Mouse (Mus musculus): ENCODE data around the gene Kcp. TPM values are rescaled to one million over a fixed set of nuclear protein-coding genes. Genes with fewer than 3 reads are reported as not detected.

Kcp gene
- polyA plus RNA-seq (2011; ENCODE audit: insufficient read depth, insufficient read length, low replicate concordance, missing spikeins), result not detected in 2 replicates

- TF ChIP-seq POLR2A (IDR thresholded peaks at IDR 0.05; ENCODE audit: borderline replicate concordance, control insufficient read depth, low read depth, low read length) (no peak), CTCF (IDR thresholded peaks at IDR 0.05; ENCODE audit: control insufficient read depth, insufficient read depth, low read length) (no peak)
- WGBS, result 4% methylated on average over 45 of the region's 47 CpGs
These were observed at the start of gene Kcp for GRCm38 (mm10) chr6:29507447-29508309. TSS of gene Kcp (minus strand) at chr6:29507952.

GRCm38 (mm10) chr6:29557112-29557511 lies 49.4 kb upstream of the Kcp start:
- TF ChIP-seq POLR2A (IDR thresholded peaks at IDR 0.05; ENCODE audit: borderline replicate concordance, control insufficient read depth, low read depth, low read length) (no peak), CTCF (IDR thresholded peaks at IDR 0.05; ENCODE audit: control insufficient read depth, insufficient read depth, low read length) (no peak)
- no peak overlapping the region for H3K4me3 ChIP-seq (replicated peaks; ENCODE audit: control insufficient read depth, low read depth, low read length)
- no peaks in the 10 kb centered on the region for H3K4me1 ChIP-seq (ENCODE audit: control insufficient read depth, insufficient read depth, low read length)
- WGBS, result 70% methylated on average over 2 of the region's 2 CpGs
- H3K27ac ChIP-seq (ENCODE audit: control insufficient read depth, insufficient read depth, low read depth, low read length, poor library complexity), result no peak overlapping the region

More at GRCm38 (mm10) chr6:29507447-29508309, at the start of gene Kcp:
- Histone ChIP-seq H3K4me1 (ENCODE audit: control insufficient read depth, insufficient read depth, low read length) (no peaks in the 10 kb centered on the region), H3K27ac (ENCODE audit: control insufficient read depth, insufficient read depth, low read depth, low read length, poor library complexity) (no peak within 1 kb of the TSS), H3K4me3 (replicated peaks; ENCODE audit: control insufficient read depth, low read depth, low read length) (no peak within 1 kb of the TSS)

- TF ChIP-seq POLR2A (IDR thresholded peaks at IDR 0.05; ENCODE audit: borderline replicate concordance, control insufficient read depth, low read depth, low read length), result no peak
- no peak for TF ChIP-seq CTCF (IDR thresholded peaks at IDR 0.05; ENCODE audit: control insufficient read depth, insufficient read depth, low read length)
- WGBS, result 89% methylated on average over 2 of the region's 2 CpGs
- Histone ChIP-seq H3K4me3 (replicated peaks; ENCODE audit: control insufficient read depth, low read depth, low read length) (no peak overlapping the region), H3K27ac (ENCODE audit: control insufficient read depth, insufficient read depth, low read depth, low read length, poor library complexity) (no peak overlapping the region), H3K4me1 (ENCODE audit: control insufficient read depth, insufficient read depth, low read length) (no peaks in the 10 kb centered on the region)
These were observed 44.8 kb upstream of the Kcp start for GRCm38 (mm10) chr6:29552526-29552925.

GRCm38 (mm10) chr6:29548086-29548485 lies 40.3 kb upstream of the Kcp start:
- 92% methylated on average over 1 of the region's 1 CpGs for WGBS
- H3K4me1 ChIP-seq (ENCODE audit: control insufficient read depth, insufficient read depth, low read length), result no peaks in the 10 kb centered on the region
- H3K27ac ChIP-seq (ENCODE audit: control insufficient read depth, insufficient read depth, low read depth, low read length, poor library complexity), result no peak overlapping the region
- no peak overlapping the region for H3K4me3 ChIP-seq (replicated peaks; ENCODE audit: control insufficient read depth, low read depth, low read length)
- TF ChIP-seq POLR2A (IDR thresholded peaks at IDR 0.05; ENCODE audit: borderline replicate concordance, control insufficient read depth, low read depth, low read length) (no peak), CTCF (IDR thresholded peaks at IDR 0.05; ENCODE audit: control insufficient read depth, insufficient read depth, low read length) (no peak)

GRCm38 (mm10) chr6:29547582-29547981 lies 39.8 kb upstream of the Kcp start:
- TF ChIP-seq POLR2A (IDR thresholded peaks at IDR 0.05; ENCODE audit: borderline replicate concordance, control insufficient read depth, low read depth, low read length) (no peak), CTCF (IDR thresholded peaks at IDR 0.05; ENCODE audit: control insufficient read depth, insufficient read depth, low read length) (no peak)
- Histone ChIP-seq H3K27ac (ENCODE audit: control insufficient read depth, insufficient read depth, low read depth, low read length, poor library complexity) (no peak overlapping the region), H3K4me1 (ENCODE audit: control insufficient read depth, insufficient read depth, low read length) (no peaks in the 10 kb centered on the region), H3K4me3 (replicated peaks; ENCODE audit: control insufficient read depth, low read depth, low read length) (no peak overlapping the region)

- Histone ChIP-seq H3K27ac (ENCODE audit: control insufficient read depth, insufficient read depth, low read depth, low read length, poor library complexity) (no peak overlapping the region), H3K4me3 (replicated peaks; ENCODE audit: control insufficient read depth, low read depth, low read length) (no peak overlapping the region), H3K4me1 (ENCODE audit: control insufficient read depth, insufficient read depth, low read length) (no peaks in the 10 kb centered on the region)
- WGBS, result 90% methylated on average over 2 of the region's 2 CpGs
- TF ChIP-seq CTCF (IDR thresholded peaks at IDR 0.05; ENCODE audit: control insufficient read depth, insufficient read depth, low read length) (no peak), POLR2A (IDR thresholded peaks at IDR 0.05; ENCODE audit: borderline replicate concordance, control insufficient read depth, low read depth, low read length) (no peak)
These were observed 37.9 kb upstream of the Kcp start for GRCm38 (mm10) chr6:29545611-29546010.

GRCm38 (mm10) chr6:29540956-29541355 lies 33.2 kb upstream of the Kcp start:
- no peak overlapping the region for H3K27ac ChIP-seq (ENCODE audit: control insufficient read depth, insufficient read depth, low read depth, low read length, poor library complexity)
- 90% methylated on average over 1 of the region's 1 CpGs for WGBS
- TF ChIP-seq POLR2A (IDR thresholded peaks at IDR 0.05; ENCODE audit: borderline replicate concordance, control insufficient read depth, low read depth, low read length) (no peak), CTCF (IDR thresholded peaks at IDR 0.05; ENCODE audit: control insufficient read depth, insufficient read depth, low read length) (no peak)
- H3K4me1 ChIP-seq (ENCODE audit: control insufficient read depth, insufficient read depth, low read length), result no peaks in the 10 kb centered on the region
- no peak overlapping the region for H3K4me3 ChIP-seq (replicated peaks; ENCODE audit: control insufficient read depth, low read depth, low read length)

GRCm38 (mm10) chr6:29540223-29540622 lies 32.5 kb upstream of the Kcp start:
- Histone ChIP-seq H3K4me3 (replicated peaks; ENCODE audit: control insufficient read depth, low read depth, low read length) (no peak overlapping the region), H3K4me1 (ENCODE audit: control insufficient read depth, insufficient read depth, low read length) (no peaks in the 10 kb centered on the region), H3K27ac (ENCODE audit: control insufficient read depth, insufficient read depth, low read depth, low read length, poor library complexity) (no peak overlapping the region)
- TF ChIP-seq CTCF (IDR thresholded peaks at IDR 0.05; ENCODE audit: control insufficient read depth, insufficient read depth, low read length) (no peak), POLR2A (IDR thresholded peaks at IDR 0.05; ENCODE audit: borderline replicate concordance, control insufficient read depth, low read depth, low read length) (no peak)
- WGBS, result 84% methylated on average over 6 of the region's 6 CpGs
